Mouse (Mus musculus): Measurements from ENCODE around the gene Lcn2.

DNA sequence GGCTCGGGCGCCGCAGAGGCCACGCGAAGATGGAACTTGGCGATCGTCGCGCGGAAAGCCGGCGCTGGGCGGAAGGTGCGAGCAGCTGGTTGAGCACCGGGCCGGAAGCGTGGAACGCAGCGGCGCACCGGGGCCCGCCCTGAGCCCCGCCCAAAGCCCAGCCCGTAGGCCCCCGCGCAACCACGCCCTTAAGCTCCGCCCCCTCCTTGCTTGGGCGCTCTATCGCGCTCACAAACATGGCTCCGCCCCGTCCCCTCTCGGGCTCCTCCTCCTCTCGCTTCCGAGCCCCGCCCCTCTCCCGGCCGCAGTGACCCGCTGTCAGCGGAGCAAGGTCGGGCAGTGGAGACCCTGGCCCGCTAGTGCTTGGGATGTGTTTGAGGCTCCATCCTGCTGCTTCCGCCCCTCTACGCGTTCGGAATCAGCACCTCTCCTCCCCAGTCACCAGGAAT is 6.3 kb downstream of the Lcn2 start, which contains the start of gene 1110008P14Rik:
- no peak for TF ChIP-seq GATA1 (IDR thresholded peaks at IDR 0.05; ENCODE audit: low read length)
- TF ChIP-seq TAL1 (IDR thresholded peaks at IDR 0.05; ENCODE audit: low read length): no peak
